Comparison of ENCODE assay signal across 8 mouse cellular contexts in genomic region chr1:153489132-153489531, GRCm38 (mm10). TPM values are rescaled to one million over a fixed set of nuclear protein-coding genes. Genes with fewer than 3 reads are reported as not detected.
DNase-seq lines count a peak whose midpoint lies in the region; TF ChIP-seq lines count a peak whose summit lies in the region.

No protein-coding gene starts in this region.

- TF ChIP-seq POLR2A in embryonic fibroblast, embryonic 13.5 days (IDR thresholded peaks at IDR 0.05; ENCODE audit: low read depth, low read length) = no peak
- no peak for TF ChIP-seq POLR2A in thymus, adult 2 months (IDR thresholded peaks at IDR 0.05; ENCODE audit: control insufficient read depth, extremely low read depth, insufficient read depth, low read length, poor library complexity)

- H3K4me3 ChIP-seq in embryonic fibroblast, embryonic 13.5 days (ENCODE audit: insufficient read depth, low read length) = no peak overlapping the region
- H3K4me3 ChIP-seq in thymus, adult 2 months (ENCODE audit: control insufficient read depth, insufficient read depth, low read length) = no peak overlapping the region

- H3K27me3 ChIP-seq in thymus, adult 2 months (ENCODE audit: control insufficient read depth, insufficient read depth, low read length) = no peaks in the 10 kb centered on the region

- peaks cover 2% of the 10 kb centered on the region for H3K4me1 ChIP-seq in embryonic fibroblast, embryonic 13.5 days (ENCODE audit: control insufficient read depth, insufficient read depth, low read length)
- peaks cover 7% of the 10 kb centered on the region; the same call in 1 of the 2 replicates for H3K4me1 ChIP-seq in thymus, adult 2 months (replicated peaks; ENCODE audit: control insufficient read depth, insufficient read depth, low read length)

- 0 out of 2 replicates have a peak, but pooled peaks have one; percentile 7 for TF ChIP-seq CTCF in embryonic fibroblast, embryonic 13.5 days (IDR thresholded peaks at IDR 0.05; ENCODE audit: borderline replicate concordance, insufficient read depth, low read length)
- no peak for TF ChIP-seq CTCF in thymus, adult 2 months (IDR thresholded peaks at IDR 0.05; ENCODE audit: borderline replicate concordance, control insufficient read depth, extremely low read depth, insufficient read depth, low read length, poor library complexity)

- no peaks in the 10 kb centered on the region for H3K36me3 ChIP-seq in thymus, adult 2 months (ENCODE audit: control insufficient read depth, insufficient read depth, low read length)

- DNase-seq in cerebellum, adult 11-12 months = peak; percentile 10
- DNase-seq in cerebellum, postnatal 4 days (ENCODE audit: low spot score in 2 of 2) = no peak
- peak; percentile 31 for DNase-seq in 3T3-L1 (ENCODE audit: low read depth, low spot score)
- DNase-seq in lung, postnatal 25 days (ENCODE audit: low spot score) = peak; percentile 59
- peak; percentile 38 for DNase-seq in thymus, adult 2 months
- DNase-seq in c-Kit-positive CD71-positive TER-119-positive erythroid progenitor cells, embryonic 14.5 days (ENCODE audit: low spot score) = no peak
- DNase-seq in urinary bladder, adult 2 months (ENCODE audit: low spot score) = no peak

- H3K27ac ChIP-seq in embryonic fibroblast, embryonic 13.5 days (ENCODE audit: insufficient read depth, low read length) = no peak overlapping the region
- peak overlapping the region; percentile 33 for H3K27ac ChIP-seq in thymus, adult 2 months (ENCODE audit: control insufficient read depth, insufficient read depth, low read length)

- WGBS in thymus, adult 2 months = 17% methylated on average over 7 of the region's 7 CpGs

RNA-seq across cellular contexts. Expression of gene Dhx9, which starts 1.7 kb away (rescaled TPM):
- 149 and 183 TPM in 2 replicates for polyA plus RNA-seq in embryonic fibroblast, embryonic 13.5 days (2011; ENCODE audit: insufficient read length, low read depth, missing spikeins)
- 33.3 and 34.7 TPM in 2 replicates for polyA plus RNA-seq in thymus, adult 2 months (2012; rRNA removed)
- 46.6 and 51.1 TPM in 2 replicates for polyA plus RNA-seq in urinary bladder, adult 2 months (2012; rRNA removed)

Comparison
In these comparisons a context has a peak if more than half of its experiments do, and no peak if none do; other contexts are left out.
1. DNase-seq: peak in cerebellum, adult 11-12 months (single experiment), 3T3-L1 (single experiment), lung, postnatal 25 days (single experiment) and thymus, adult 2 months (single experiment); none in cerebellum, postnatal 4 days (0 of 2), c-Kit-positive CD71-positive TER-119-positive erythroid progenitor cells, embryonic 14.5 days (single experiment) and urinary bladder, adult 2 months (single experiment).